Mouse (Mus musculus): ENCODE data around the gene Copg2. TPM values are rescaled to one million over a fixed set of nuclear protein-coding genes. Genes with fewer than 3 reads are reported as not detected.

Copg2 gene
- polyA plus RNA-seq, 1 experiment from 2014 or later, result 29.8 TPM

- H3K27me3 ChIP-seq, result no peaks in the 10 kb centered on the region
Measured at GRCm38 (mm10) chr6:30703476-30703875, 193.1 kb downstream of the Copg2 start.

GRCm38 (mm10) chr6:30702881-30703280 lies 193.7 kb downstream of the Copg2 start:
- H3K27ac ChIP-seq, result no peak overlapping the region
- no peak for ATAC-seq (ENCODE audit: insufficient number of reproducible peaks, low FRiP score, low TSS enrichment, low read depth)
- no peak overlapping the region for H3K4me3 ChIP-seq
- H3K9me3 ChIP-seq, result no peaks in the 10 kb centered on the region
- H3K4me1 ChIP-seq, result peaks cover 13% of the 10 kb centered on the region
- H3K27me3 ChIP-seq, result no peaks in the 10 kb centered on the region
- 29% methylated on average over 6 of the region's 6 CpGs for WGBS
- H3K4me2 ChIP-seq, result no peak overlapping the region
- H3K9ac ChIP-seq, result no peak overlapping the region
- no peaks in the 10 kb centered on the region for H3K36me3 ChIP-seq

More at GRCm38 (mm10) chr6:30703476-30703875, 193.1 kb downstream of the Copg2 start:
- ATAC-seq (ENCODE audit: insufficient number of reproducible peaks, low FRiP score, low TSS enrichment, low read depth), result no peak
- 56% methylated on average over 6 of the region's 6 CpGs for WGBS
- Histone ChIP-seq H3K9me3 (no peaks in the 10 kb centered on the region), H3K9ac (no peak overlapping the region), H3K4me3 (no peak overlapping the region), H3K4me1 (peaks cover 13% of the 10 kb centered on the region), H3K27ac (peak overlapping the region; percentile 19; the same call in 1 of the 2 replicates), H3K4me2 (no peak overlapping the region), H3K36me3 (no peaks in the 10 kb centered on the region)

DNA sequence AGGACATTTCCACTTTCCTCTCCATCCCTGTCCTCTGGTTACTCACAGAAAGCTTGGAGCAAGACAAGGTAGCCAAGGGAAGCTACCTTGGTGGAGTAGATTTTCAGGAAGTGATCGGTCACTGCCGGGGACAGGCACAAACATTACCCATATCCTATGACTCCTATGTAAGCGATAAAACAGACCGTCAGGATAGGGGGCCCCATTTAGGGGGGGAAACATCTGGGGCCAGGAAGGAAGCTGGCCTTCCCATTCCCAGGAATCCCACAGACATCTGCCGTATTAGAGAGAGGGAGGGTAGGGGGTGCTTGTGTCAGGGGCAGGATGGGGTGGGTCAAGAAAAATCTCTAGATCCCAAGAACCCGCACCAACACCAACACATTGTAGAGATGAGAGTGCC lies 196.4 kb downstream of the Copg2 start:
- Histone ChIP-seq H3K4me1 (peaks cover 15% of the 10 kb centered on the region), H3K27me3 (no peaks in the 10 kb centered on the region), H3K27ac (peak overlapping the region; percentile 38), H3K9ac (no peak overlapping the region), H3K9me3 (no peaks in the 10 kb centered on the region), H3K4me2 (no peak overlapping the region), H3K36me3 (no peaks in the 10 kb centered on the region), H3K4me3 (no peak overlapping the region)
- 33% methylated on average over 6 of the region's 6 CpGs for WGBS
- ATAC-seq (ENCODE audit: insufficient number of reproducible peaks, low FRiP score, low TSS enrichment, low read depth), result peak; percentile 61; the same call in 1 of the 2 replicates

DNA sequence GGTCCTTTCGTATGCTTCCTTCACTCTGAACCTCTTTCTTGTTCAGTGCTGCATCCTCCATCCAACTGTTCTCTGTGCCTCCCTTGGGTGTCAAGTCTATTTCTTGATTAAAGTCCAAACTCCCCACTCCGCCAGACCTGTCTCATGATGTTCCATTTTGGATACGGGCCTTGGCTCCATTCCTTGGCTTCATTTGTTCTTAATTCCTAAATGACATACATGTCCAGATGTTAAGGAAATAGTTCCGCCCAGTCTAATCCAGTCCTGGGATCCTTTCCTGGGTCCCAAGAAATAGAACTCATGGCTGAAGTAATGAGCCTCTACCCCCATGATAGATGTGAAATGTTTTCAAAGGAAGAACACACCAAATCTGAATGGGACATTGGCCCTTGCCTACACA lies 198.6 kb downstream of the Copg2 start:
- Histone ChIP-seq H3K4me3 (no peak overlapping the region), H3K4me2 (no peak overlapping the region), H3K36me3 (no peaks in the 10 kb centered on the region), H3K27me3 (no peaks in the 10 kb centered on the region), H3K9me3 (no peaks in the 10 kb centered on the region), H3K9ac (no peak overlapping the region), H3K27ac (peak overlapping the region; percentile 57), H3K4me1 (peaks cover 23% of the 10 kb centered on the region)
- no peak for ATAC-seq (ENCODE audit: insufficient number of reproducible peaks, low FRiP score, low TSS enrichment, low read depth)
- 63% methylated on average over 4 of the region's 4 CpGs for WGBS

MicroRNAs encoded within 50 kb of the gene (microRNA counts, 519-probe panel; counts per million panel counts)
- microRNA mmu-miR-335-3p, result 3,042 counts per million, percentile 70 among the panel's probes with 10 or more counts
- microRNA mmu-miR-335-5p, result 4,426 counts per million, percentile 96 among the panel's probes with 10 or more counts

Small RNA genes lying within 50 kb of the gene (microRNA-seq; reads per million reads assigned to microRNA genes)
- gene Mir335, result 56,533 reads per million, percentile 99 among the genes with 10 or more reads in this experiment

Other genes with a start within 250 kb of the Copg2 start
- 28.6 and 46.4 TPM in 2 replicates for gene Cep41, start 203.0 kb downstream of the Copg2 start, polyA plus RNA-seq (2015; fragmentation: Nextera tagmentation; extraction: Ambion mirVana)
- 1,721 and 1,971 TPM in 2 replicates for gene Mest, start 173.2 kb downstream of the Copg2 start, polyA plus RNA-seq (2015; fragmentation: Nextera tagmentation; extraction: Ambion mirVana)
- gene Tsga13, start 18.8 kb upstream of the Copg2 start, polyA plus RNA-seq (2015; fragmentation: Nextera tagmentation; extraction: Ambion mirVana), result 0.28 and 0.31 TPM in 2 replicates
- gene Klf14, start 62.3 kb upstream of the Copg2 start, polyA plus RNA-seq (2015; fragmentation: Nextera tagmentation; extraction: Ambion mirVana), result 10.1 and 12.6 TPM in 2 replicates